Mouse (Mus musculus) lung, adult 18-20 months (tissue): ENCODE measurements at regions not wholly inside any gene's neighbourhood (a gene's known extent, or its start where the extent isn't known, plus 50 kb on each side); places are given as distances from the start of the nearest gene placed in this dataset.

ENCODE experiments used
- DNase-seq, 2 experiments: peaks; one replicate each; pipeline ENCODE4 v3.0.0; 2022; ENCODE audit warnings: mixed read lengths in 2 of 2

DNA sequence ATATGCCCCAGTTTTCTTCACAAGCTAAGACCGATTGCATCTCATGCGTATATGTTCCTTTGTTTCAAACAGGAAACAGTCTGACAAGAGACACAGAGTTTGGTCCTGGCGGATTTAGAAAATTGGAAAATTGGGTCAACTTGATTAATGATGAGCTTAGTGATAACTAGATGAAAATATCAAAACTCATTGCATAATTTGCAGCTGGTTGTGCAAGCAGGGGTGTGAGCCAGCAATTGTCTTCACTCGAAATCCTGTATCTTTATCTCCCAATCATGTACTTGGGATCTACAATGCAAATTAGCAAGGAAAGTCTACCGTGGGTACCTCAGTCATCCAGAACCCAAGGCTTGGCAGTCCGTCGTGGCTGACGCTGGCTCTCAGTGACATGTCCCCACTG is 128.9 kb upstream of the N6amt1 start:
- peak; percentile 16 to 42 for DNase-seq

DNA sequence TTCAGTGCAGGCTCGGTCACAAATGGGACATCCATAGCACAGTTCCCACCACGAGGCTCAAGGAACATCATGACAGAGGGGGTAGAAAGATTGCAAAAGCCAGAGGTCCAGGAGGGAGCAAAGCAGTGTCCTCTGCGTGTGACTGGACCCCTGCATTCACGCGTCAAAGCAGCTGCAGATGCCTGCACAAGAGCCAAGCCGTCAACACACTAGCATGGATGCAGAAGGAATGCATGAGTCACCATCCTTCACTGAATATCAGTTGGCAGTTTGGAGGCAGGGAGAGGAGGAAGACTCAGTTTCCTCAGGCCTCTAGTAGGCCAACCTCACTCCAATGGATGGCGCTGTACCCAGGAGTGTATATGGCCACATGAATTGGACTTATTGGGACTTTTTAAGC is 130.0 kb upstream of the N6amt1 start:
- peak in 1 of 2 experiments; percentile 19 for DNase-seq

DNA sequence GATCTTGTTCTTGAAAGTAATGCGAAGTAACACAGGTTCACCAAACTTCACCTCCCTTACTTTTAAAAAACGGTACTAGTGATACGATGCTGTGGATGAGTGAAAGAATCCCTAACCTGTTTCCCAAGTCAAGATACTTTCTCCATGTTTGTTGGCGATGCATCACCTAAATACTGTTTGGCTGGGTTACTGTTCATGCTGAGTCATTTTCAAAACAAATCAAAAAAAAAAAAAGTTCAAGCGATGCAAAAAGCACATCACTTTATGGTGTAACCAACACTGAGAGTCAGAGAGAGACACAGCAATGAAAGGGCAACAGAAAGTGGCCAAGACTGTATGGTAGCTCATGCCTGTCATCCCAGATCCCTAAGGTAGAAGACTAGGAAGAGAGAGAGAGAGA is 133.4 kb upstream of the N6amt1 start:
- DNase-seq, result no peak

DNA sequence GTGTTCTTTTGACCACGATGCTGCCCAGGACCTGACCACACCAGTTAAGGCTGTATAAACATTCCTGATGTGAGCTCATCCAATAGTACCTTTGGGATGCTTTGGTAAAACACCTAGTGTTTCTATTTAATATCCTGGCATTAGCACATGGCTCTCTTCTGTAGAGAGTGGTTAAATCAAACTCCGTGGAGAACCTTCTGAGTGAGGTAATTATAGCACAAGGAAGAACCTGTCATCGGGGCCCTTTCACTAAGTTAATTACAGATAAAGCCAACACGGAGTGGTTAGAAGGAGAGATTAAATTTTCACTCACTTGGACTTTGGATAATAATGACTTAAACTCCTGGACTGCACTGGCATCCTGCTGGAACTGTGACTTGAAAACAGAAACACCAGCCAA is 133.8 kb upstream of the N6amt1 start:
- no peak for DNase-seq

DNA sequence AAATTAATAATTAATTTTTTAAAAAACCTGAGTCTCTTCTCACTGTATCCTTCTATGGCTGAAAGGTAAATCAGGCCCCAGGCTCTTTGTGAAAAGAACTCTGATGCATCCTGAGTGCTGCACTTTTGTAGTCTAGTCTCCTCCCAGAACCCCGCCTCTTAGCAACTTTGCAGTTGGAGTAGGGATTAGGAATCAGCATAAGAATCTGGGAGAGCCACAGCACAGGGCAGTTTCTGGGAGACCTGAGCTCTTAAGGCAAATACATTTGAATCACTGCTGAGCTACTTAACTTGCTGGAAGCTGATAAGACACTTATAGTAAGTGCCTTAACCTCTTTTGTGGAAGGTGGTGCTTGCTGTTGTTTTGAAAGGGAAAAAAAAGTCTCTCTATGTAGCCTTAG is 146.1 kb upstream of the N6amt1 start:
- no peak for DNase-seq

DNA sequence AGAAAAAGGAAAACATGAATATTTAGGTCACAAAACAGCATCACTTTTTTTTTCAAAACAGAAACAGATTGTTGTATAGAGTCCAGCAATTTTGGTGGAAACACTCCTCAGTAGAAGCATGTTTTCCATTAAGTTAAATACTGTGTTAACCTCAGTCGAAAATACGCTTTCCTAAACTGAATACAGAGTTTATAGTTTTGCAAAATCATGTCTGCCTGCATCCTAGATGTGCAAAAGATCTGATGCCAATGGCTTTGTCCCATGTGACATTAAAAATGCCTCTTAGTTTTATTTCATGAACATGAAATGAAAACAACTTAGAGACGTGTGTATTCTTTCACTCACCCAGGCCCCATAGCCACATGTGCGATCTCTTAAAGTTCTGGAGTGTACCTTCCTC is 163.5 kb upstream of the N6amt1 start:
- no peak for DNase-seq

DNA sequence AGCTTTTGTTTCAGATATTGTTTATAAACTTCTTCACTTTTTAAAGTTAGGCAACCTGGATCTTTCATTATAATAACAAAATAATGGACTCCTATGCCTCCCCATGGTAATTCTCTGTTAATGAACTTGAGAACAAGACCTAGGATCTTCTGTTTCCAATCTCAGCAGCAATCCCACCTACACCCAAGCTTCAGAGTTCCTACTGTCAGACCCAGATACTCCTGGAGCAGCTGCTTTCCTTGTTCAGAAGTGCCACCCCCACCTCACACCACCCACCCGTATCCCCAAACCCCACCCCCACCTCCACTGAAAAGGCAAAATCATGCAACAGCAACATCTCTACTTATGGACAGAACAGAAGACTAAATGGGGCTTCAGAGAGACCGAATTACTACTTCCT is 165.2 kb upstream of the N6amt1 start:
- DNase-seq, result no peak

DNA sequence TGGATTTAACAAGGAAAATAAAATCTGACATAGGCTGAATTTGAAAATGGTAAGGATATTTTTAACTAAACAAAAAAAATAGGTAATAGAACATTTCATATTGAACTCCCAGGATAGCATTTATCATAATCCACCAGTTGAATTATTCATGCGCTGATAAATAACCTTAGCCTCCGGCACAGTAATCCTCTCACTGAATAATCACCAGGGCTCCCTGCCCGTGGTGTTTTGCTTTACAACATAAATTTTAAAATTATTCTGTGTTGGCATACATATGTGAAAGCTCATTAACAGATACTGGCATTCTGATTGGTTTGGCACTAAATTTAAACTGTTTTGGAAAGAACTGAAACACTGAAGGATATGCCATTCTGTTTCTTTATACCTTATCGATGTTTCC is 181.6 kb upstream of the N6amt1 start:
- no peak for DNase-seq

DNA sequence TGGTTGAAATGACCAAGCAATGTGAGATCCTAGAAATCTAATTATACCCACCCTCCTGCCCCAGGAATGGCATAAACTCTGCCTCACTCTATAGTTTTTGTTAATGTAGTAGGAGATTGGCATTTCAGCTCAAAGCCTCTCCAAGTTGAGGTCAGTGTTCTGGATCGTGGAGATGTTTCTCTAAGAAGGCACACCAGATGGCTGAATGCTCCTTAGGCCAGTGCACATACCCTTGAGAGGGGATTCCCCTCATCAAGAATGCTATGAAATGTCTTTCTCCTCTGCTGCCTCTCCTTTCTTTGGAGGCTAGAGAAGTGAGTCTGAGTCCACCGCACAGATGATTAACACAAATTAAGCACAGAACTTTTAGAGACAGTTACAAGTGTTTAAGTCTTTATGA is 214.7 kb upstream of the N6amt1 start:
- no peak for DNase-seq

DNA sequence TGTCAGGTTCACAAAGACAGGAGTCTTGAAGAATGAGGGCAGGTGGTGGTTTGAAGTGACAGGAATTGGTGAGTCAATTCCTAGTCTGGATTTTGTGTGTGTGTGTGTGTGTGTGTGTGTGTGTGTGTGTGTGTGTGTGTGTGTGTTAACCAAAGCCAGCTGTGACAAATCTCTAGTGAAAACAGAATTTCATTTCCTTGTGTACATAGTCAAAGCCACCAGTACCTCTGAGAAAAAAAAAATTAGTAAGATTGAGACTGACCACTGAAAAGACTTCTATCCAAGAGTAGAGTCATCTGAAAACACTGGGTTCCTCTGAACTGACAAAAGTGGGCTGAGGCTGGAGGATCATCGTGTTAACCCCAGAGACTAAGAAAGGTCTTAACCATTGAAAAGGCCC is 217.5 kb upstream of the N6amt1 start:
- DNase-seq, result no peak

DNA sequence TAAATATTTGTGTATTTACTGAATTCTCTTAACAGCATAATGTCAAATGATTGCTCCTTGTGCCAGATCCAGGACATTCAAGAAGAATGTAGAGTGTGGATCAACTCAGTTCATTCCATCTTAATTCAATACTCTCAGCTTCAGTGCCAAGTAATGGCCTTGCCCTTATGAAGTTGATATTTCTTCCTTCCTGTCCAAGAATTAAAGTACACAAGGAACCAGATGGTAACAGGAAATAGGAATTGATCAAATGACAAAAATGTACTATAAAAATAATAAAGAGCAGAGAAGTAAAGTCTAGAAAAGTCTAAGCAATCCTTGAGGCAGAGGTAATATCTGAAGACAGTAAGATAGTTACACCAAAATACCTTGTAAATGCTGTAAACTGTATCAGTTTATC is 219.5 kb upstream of the N6amt1 start:
- DNase-seq, result no peak

DNA sequence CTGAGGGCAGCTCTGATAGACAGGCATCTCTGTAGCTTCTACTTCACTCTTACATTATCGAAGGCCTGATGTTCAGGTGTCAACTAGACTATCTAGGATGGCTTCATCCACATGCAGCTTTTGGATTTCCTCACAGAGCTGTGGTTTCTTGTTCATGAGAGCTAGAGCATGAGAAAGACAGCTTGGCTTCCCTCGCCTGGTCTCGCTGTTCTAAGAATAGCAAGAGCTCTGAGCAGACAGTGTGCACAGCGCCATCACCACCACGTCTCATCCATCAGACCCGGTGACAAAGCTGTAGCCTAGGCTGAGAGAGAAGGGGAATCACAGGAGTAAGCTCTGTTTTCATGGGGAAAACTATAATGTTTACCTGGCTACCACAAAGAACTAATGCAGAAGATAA is 220.1 kb upstream of the N6amt1 start:
- no peak for DNase-seq

DNA sequence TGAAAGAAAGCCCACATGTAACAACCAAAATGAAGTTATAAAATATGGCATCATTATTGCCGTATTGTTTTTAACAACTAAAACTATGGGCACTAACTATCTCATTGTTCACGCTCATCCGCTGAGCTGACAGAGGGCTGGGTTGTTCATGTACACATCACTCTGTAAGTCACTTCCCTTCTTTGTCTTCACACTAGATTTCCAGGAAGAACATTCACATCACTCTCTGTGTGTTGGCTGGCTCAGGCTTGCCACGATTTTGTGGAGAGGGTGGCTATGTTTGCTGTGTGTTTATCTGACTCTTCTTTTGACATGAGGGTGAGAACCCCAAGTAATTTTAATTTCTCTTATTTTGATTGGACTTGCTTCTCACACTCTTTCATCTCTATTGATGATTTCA is 221.9 kb upstream of the N6amt1 start:
- peak in 1 of 2 experiments; percentile 39 for DNase-seq

DNA sequence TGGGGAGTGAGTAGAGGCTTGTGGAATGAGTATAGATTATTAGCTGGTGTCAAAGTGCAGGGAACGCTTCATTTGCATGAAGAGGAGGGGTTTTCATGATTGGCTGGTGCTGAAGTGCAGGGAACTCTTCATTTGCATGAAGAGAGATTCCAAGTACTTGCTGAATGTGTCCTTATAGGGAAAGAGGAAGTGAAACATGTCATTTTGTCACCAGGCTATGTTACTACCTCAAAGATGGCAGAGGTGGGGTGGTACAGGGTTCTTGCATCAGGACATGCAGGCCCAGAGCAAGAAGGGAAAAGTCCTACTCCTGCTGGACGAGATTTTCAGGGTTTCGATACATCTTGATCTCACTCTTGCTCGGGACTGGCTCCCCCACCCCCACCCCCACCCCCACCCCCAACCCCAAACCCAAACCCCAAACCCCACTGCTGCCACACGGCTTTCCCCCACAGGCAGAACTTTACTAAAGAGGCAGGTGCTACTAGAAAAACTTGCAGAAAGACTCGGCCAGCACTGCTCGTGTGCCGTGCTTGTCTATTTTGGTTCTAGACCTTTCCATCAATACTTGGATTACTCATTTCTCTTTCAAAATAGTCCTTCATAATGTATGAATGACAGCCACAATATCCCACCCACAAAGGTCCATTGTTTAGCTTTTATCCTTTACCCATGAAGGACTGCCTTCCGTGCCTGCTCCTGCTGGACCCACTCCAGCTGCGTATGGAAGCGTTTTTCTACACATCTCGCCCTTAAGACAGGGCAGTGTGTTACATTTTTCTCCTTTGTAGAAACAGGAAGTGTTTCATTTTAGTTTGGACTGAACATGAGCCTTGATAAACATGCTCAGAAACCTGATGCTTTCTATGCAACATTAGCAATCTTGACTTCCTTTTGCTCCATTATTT is 223.0 kb upstream of the N6amt1 start:
- peak in 1 of 2 experiments; percentile 17 for DNase-seq

DNA sequence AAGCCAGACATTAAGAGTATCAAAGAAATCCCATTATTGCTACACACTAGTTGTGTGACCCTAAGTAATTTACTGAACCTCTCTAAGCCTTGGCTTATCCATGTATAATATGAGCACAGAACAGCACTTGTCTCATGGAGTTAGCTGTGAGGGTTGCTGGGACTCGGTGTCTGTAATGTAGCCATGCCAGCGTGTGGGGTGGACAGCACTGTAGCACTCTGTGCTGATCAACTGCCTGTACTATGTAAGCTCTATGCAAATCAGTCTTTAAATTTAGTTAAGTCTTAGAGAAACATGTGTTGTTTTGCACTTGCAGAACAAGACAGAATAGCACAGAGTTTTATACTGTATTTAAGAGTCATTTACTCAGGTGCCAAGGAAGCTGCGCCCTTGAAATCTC is 225.0 kb upstream of the N6amt1 start:
- no peak for DNase-seq

DNA sequence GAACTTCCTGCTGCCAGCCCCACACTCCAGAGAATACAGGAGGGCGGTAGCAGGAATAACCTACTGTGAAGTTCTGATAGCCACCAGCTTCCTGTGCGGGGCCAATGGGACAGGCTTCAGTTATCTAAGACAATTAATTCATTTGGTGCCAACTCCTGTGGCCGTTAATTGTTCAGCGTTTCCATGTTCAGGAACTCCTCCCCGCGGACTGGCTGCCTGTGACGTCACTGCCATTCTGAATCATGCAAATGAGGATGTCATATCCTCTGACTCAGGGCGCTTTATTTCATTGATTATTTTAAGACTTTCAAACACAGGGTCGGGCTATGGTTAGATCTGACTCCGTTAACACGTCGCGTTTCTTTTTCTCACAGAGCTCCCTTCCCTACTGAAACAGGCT is 225.8 kb upstream of the N6amt1 start:
- DNase-seq, result peak; percentile 59 to 77

DNA sequence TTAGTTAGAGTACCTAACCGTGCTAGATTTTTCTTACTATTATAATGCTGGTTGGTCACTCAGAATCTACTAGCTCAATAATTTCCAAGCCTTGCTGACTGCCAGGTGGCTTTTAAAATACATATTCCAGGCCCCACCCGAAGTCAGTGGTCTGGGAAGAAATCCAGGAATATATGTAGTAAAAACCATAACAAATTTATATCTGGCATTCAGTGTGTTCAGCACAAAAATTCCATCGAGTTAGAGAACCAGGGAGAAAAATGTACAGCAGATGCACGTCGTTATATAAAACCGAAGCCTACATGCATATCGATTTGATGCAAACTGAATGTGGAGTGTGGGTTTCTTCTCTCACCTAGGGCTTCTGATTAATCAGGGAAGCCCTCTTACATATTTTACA is 229.5 kb upstream of the N6amt1 start:
- no peak for DNase-seq

DNA sequence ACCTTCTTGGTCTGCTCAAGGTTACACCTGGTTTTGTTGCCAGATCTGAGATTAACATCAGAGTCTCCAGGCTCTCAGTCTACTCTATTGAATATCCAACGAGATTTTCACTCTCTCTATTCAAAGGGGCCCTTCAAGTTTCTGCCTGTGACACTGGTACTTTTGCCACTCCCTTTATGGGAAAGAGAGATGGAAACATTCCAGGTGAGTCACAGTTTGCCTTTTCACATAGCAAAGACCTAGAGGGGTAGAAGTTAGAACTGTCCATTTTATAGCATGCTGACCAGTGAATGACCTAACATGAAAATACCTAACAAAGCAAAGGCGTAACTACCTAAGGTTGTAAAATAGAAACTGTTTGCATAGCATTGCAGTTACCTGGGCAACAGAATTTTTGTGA is 250.4 kb upstream of the N6amt1 start:
- no peak for DNase-seq

DNA sequence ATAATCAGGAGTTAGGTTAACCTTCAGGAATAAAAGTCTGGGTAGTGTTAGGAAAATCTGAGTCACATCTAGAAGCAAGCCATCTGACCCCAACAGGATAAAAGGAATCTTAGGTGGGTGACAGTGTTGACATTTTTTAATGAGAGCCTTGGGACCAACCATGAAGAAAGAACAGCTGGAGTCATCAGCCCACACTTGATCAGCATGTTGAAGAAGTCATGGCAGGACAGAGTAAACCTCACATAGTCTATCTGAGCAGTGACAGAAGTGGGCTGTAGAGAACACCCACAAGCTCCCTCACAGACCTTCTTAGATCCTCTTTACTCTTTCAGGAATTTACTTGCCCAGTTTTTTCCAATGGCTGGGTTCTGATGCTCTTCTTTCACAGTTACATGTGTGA is 251.9 kb upstream of the N6amt1 start:
- no peak for DNase-seq

DNA sequence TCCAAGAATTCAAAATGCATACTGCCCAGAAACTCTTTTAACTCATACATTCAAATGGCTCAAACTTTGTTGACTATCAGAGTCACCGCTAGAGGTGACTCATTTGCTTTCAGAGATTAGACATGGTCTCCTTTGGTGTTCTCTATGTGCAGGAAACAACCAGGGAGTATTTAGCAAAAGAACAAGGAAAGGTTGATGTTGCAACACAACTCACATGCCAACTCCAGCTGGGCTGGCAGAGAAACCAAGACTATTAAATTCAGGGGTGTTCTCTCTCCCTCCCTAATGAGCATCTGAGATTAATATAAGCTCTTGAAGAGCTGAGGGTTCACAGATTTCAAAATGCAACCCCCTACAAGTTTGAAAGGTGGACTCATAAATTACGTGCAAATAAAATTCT is 262.0 kb upstream of the N6amt1 start:
- peak; percentile 16 to 48 for DNase-seq

DNA sequence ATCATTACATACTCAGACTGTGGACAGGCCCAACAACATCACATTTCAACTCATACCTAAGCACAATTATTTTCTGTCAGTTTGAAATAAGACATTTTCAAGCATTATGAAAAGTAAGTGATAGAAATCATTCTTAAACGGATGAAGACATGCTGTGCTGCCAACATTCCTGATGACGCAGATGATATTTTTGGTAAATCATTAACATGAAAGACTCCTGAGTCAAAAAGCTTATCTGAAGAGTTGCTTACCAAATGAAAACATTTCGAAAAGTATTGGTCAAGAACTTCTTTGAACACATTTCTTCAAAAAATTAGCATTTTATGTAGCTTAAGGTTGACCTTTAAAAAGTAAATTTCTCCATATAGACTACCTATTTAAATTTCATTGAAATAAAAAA is 264.7 kb upstream of the N6amt1 start:
- DNase-seq, result peak in 1 of 2 experiments; percentile 21

DNA sequence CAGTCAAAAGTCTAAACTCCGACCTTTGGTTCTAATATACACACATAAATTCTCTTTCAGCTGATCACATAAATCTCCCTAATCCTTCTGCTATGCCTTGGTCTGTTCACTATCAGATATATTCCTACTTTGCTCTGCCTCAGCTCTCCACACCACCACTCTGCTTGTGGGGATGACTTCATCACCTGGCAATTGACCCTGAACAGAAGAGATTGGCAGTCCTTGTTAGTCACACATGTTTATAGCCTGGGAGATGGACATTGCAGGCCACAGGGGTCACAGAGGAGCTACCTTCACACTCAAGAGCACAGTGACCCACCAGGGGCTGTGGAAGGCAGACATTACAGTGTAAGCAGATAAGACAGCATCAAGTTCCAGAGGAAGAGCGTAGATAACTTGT is 270.5 kb upstream of the N6amt1 start:
- DNase-seq, result no peak

DNA sequence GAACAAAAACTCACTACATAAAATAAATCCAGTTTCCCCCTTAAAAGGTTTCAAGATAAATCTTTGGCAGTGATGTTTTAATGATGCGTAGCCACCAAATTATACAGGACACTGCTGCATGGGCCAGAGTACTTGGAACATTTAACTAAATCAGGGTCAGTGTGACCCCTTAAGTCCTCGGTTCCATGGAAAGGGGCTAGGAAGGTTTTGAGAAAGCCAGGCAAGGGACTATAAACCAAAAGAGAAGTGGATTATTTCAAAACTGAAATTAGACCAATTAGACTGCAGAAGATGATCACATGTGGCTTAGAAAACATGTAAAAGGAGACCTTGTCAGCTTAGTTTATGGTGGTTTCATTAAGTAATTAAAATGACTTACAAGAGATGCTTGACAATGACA is 276.6 kb upstream of the N6amt1 start:
- no peak for DNase-seq

DNA sequence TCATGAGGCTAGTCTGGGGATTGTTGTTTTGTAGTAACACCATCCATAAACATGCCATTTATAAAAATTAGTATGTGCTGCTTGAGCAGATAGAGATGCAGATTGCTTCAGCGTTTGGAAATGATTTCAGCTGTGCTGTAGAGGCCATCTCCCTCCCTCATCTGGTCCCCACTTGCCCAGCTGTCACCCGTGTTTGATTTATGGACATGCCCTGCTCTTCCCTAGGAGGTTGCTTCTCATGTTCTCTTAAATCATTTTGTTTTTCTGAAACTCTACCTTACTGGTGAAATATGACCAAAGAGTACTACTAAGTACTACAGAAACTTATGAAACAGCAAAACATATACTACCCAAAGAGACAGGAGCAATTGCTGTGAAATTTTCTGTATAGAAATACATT is 284.7 kb upstream of the N6amt1 start:
- no peak for DNase-seq

DNA sequence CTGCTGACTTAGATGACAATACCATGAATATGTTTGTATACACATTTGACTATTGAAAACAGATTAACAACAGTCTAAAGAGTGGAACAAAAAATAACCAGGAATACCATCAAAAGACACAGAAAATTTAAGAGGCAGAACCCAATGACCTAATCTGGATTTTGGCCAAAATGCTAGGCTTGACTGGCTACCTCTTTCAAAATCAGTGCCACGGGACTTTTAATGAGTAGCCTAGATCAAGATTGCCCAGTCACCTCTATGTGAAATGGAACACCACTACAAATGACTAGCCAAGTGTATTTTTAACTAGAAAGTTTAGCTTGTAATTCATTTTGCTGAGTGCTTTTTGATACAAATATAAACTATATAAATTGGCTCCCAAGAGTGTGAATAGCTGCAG is 286.0 kb upstream of the N6amt1 start:
- DNase-seq, result no peak
